Mouse (Mus musculus) olfactory bulb, adult 2 months (tissue): Measurements from ENCODE around the gene 1600014C23Rik.

Source experiments
- CTCF ChIP-seq: fragments of 200-500 bp; IDR thresholded peaks from 2 replicates; pipeline ENCODE4 v1.5.1; 2012; ENCODE audit warnings: low read depth, mild to moderate bottlenecking, low read length, moderate library complexity; ENCODE audit not compliant: insufficient read depth
- POLR2A ChIP-seq: fragments of 200-500 bp; IDR thresholded peaks from 2 replicates; pipeline ENCODE4 v1.6.1; 2012; ENCODE audit warnings: mild to moderate bottlenecking, low read depth, low read length, moderate library complexity; ENCODE audit not compliant: insufficient read depth

DNA sequence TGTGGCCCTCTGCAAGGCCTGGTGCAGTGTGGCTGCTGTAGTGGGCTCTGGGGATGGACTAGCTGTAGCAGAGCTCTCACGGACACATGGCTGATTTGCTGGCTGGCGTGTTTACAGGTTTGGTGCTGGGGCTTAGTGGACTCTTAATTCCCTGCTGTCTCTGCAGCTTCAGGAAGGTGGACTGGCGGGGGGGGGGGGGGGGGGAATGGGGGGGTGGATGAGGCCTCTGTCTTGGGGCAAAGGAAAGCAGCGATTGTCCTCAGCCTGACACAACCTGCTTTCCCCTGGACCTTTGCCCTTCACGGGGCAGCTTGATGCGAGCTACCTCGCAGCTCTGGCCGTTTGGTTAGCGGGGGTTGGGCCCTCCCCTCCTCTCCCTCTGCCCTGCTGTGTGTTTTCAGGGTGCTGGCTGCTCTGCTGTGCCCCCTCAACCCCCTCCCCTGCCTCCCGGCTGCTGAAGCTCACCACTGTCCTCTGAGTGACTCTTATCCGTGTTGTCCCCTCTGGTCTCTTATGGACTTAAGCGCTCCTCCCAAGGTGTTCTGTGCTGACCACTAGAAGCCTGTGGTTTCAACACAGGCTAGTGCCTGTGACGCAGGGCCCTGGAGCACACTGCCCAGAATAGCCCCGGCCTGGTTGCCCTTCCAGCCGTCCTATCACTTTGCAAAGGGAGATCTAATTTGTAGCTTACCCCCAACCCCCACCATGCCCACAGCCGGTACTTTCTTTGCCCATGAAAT is 33.0 kb downstream of the 1600014C23Rik start:
- TF ChIP-seq POLR2A: no peak
- no peak for TF ChIP-seq CTCF
